Mouse (Mus musculus): Measurements from ENCODE around the gene Slc34a3. TPM values are rescaled to one million over a fixed set of nuclear protein-coding genes. Genes with fewer than 3 reads are reported as not detected.
A peak's percentile ranks its signal among the peaks of the same experiment; 100 is the strongest.

Slc34a3 gene
- polyA plus RNA-seq, 1 experiment from 2014 or later, result not detected

GRCm38 (mm10) chr2:25241438-25241775 lies 7.2 kb upstream of the Slc34a3 start:
- no peak overlapping the region for H3K27ac ChIP-seq (ENCODE audit: low read length)
- H3K9ac ChIP-seq (ENCODE audit: low read length), result no peak overlapping the region
- H3K36me3 ChIP-seq (ENCODE audit: control insufficient read depth, insufficient read depth), result peaks cover 4% of the 10 kb centered on the region; the same call in 1 of the 2 replicates
- H3K27me3 ChIP-seq (ENCODE audit: control insufficient read depth, insufficient read depth, low read length), result peaks cover 16% of the 10 kb centered on the region; the same call in 1 of the 2 replicates
- peaks cover 13% of the 10 kb centered on the region for H3K4me1 ChIP-seq (ENCODE audit: control insufficient read depth, insufficient read depth, low read length)
- H3K4me3 ChIP-seq (ENCODE audit: low read length), result peak overlapping the region; percentile 62
- no peaks in the 10 kb centered on the region for H3K9me3 ChIP-seq (replicated peaks; ENCODE audit: control insufficient read depth, low read length)
- whole genome bisulfite sequencing, result 14% methylated on average over 6 of the region's 6 CpGs
- peak overlapping the region; percentile 95 for H3K4me2 ChIP-seq (ENCODE audit: low read depth, low read length)
- no peak for ATAC-seq (replicated peaks; ENCODE audit: extremely low read depth, insufficient read depth, low FRiP score)

GRCm38 (mm10) chr2:25240723-25241437 lies 6.7 kb upstream of the Slc34a3 start:
- 1% methylated on average over 29 of the region's 29 CpGs for WGBS
- Histone ChIP-seq H3K9ac (ENCODE audit: low read length) (peak overlapping the region; percentile 60), H3K9me3 (replicated peaks; ENCODE audit: control insufficient read depth, low read length) (no peaks in the 10 kb centered on the region), H3K4me2 (ENCODE audit: low read depth, low read length) (peak overlapping the region; percentile 71), H3K4me1 (ENCODE audit: control insufficient read depth, insufficient read depth, low read length) (peaks cover 13% of the 10 kb centered on the region), H3K27me3 (ENCODE audit: control insufficient read depth, insufficient read depth, low read length) (peaks cover 18% of the 10 kb centered on the region; the same call in 1 of the 2 replicates), H3K36me3 (ENCODE audit: control insufficient read depth, insufficient read depth) (peaks cover 4% of the 10 kb centered on the region; the same call in 1 of the 2 replicates), H3K4me3 (ENCODE audit: low read length) (peak overlapping the region; percentile 49), H3K27ac (ENCODE audit: low read length) (no peak overlapping the region)
- ATAC-seq (replicated peaks; ENCODE audit: extremely low read depth, insufficient read depth, low FRiP score), result peak; percentile 75

GRCm38 (mm10) chr2:25240310-25240709 lies 6.1 kb upstream of the Slc34a3 start:
- 57% methylated on average over 8 of the region's 8 CpGs for WGBS
- H3K4me1 ChIP-seq (ENCODE audit: control insufficient read depth, insufficient read depth, low read length), result peaks cover 13% of the 10 kb centered on the region
- peak overlapping the region; percentile 49 for H3K4me3 ChIP-seq (ENCODE audit: low read length)
- H3K4me2 ChIP-seq (ENCODE audit: low read depth, low read length), result peak overlapping the region; percentile 71
- no peaks in the 10 kb centered on the region; the same call in 1 of the 2 replicates for H3K36me3 ChIP-seq (ENCODE audit: control insufficient read depth, insufficient read depth)
- peaks cover 20% of the 10 kb centered on the region; the same call in 1 of the 2 replicates for H3K27me3 ChIP-seq (ENCODE audit: control insufficient read depth, insufficient read depth, low read length)
- ATAC-seq (replicated peaks; ENCODE audit: extremely low read depth, insufficient read depth, low FRiP score), result no peak
- 0 out of 2 replicates have a peak overlapping the region, but pooled peaks have one; percentile 9 for H3K27ac ChIP-seq (ENCODE audit: low read length)
- no peaks in the 10 kb centered on the region for H3K9me3 ChIP-seq (replicated peaks; ENCODE audit: control insufficient read depth, low read length)
- peak overlapping the region; percentile 60 for H3K9ac ChIP-seq (ENCODE audit: low read length)

- Histone ChIP-seq H3K9ac (ENCODE audit: low read length) (no peak overlapping the region), H3K36me3 (ENCODE audit: control insufficient read depth, insufficient read depth) (no peaks in the 10 kb centered on the region), H3K4me3 (ENCODE audit: low read length) (no peak overlapping the region), H3K9me3 (replicated peaks; ENCODE audit: control insufficient read depth, low read length) (no peaks in the 10 kb centered on the region), H3K4me2 (ENCODE audit: low read depth, low read length) (no peak overlapping the region), H3K27ac (ENCODE audit: low read length) (no peak overlapping the region), H3K4me1 (ENCODE audit: control insufficient read depth, insufficient read depth, low read length) (peaks cover 13% of the 10 kb centered on the region), H3K27me3 (ENCODE audit: control insufficient read depth, insufficient read depth, low read length) (peaks cover 20% of the 10 kb centered on the region; the same call in 1 of the 2 replicates)
- WGBS, result 81% methylated on average over 3 of the region's 3 CpGs
- ATAC-seq (replicated peaks; ENCODE audit: extremely low read depth, insufficient read depth, low FRiP score), result no peak
These were observed 5.6 kb upstream of the Slc34a3 start for GRCm38 (mm10) chr2:25239766-25240165.

- no peak overlapping the region for H3K9ac ChIP-seq (ENCODE audit: low read length)
- no peak overlapping the region for H3K4me2 ChIP-seq (ENCODE audit: low read depth, low read length)
- no peak overlapping the region for H3K4me3 ChIP-seq (ENCODE audit: low read length)
- H3K27ac ChIP-seq (ENCODE audit: low read length), result no peak overlapping the region
- H3K36me3 ChIP-seq (ENCODE audit: control insufficient read depth, insufficient read depth), result no peaks in the 10 kb centered on the region
- no peak for ATAC-seq (replicated peaks; ENCODE audit: extremely low read depth, insufficient read depth, low FRiP score)
- peaks cover 16% of the 10 kb centered on the region; the same call in 1 of the 2 replicates for H3K27me3 ChIP-seq (ENCODE audit: control insufficient read depth, insufficient read depth, low read length)
- H3K4me1 ChIP-seq (ENCODE audit: control insufficient read depth, insufficient read depth, low read length), result peaks cover 13% of the 10 kb centered on the region
- no peaks in the 10 kb centered on the region for H3K9me3 ChIP-seq (replicated peaks; ENCODE audit: control insufficient read depth, low read length)
These were observed 3.9 kb upstream of the Slc34a3 start for GRCm38 (mm10) chr2:25238106-25238505.

GRCm38 (mm10) chr2:25237522-25237921 lies 3.4 kb upstream of the Slc34a3 start:
- Histone ChIP-seq H3K27me3 (ENCODE audit: control insufficient read depth, insufficient read depth, low read length) (peaks cover 14% of the 10 kb centered on the region; the same call in 1 of the 2 replicates), H3K4me1 (ENCODE audit: control insufficient read depth, insufficient read depth, low read length) (peaks cover 13% of the 10 kb centered on the region)
- no peak for ATAC-seq (replicated peaks; ENCODE audit: extremely low read depth, insufficient read depth, low FRiP score)

GRCm38 (mm10) chr2:25236614-25237013 lies 2.5 kb upstream of the Slc34a3 start, which contains the start of gene Rnf224:
Gene Rnf224, minus strand, starts transcription at chr2:25236787.
- WGBS, result 18% methylated on average over 8 of the region's 8 CpGs
- Histone ChIP-seq H3K27ac (ENCODE audit: low read length) (no peak within 1 kb of the TSS), H3K27me3 (ENCODE audit: control insufficient read depth, insufficient read depth, low read length) (peaks cover 10% of the 10 kb centered on the region; the same call in 1 of the 2 replicates), H3K4me1 (ENCODE audit: control insufficient read depth, insufficient read depth, low read length) (peaks cover 8% of the 10 kb centered on the region), H3K4me3 (ENCODE audit: low read length) (no peak within 1 kb of the TSS), H3K9ac (ENCODE audit: low read length) (no peak within 1 kb of the TSS), H3K36me3 (ENCODE audit: control insufficient read depth, insufficient read depth) (no peaks in the 10 kb centered on the region), H3K4me2 (ENCODE audit: low read depth, low read length) (no peak within 1 kb of the TSS), H3K9me3 (replicated peaks; ENCODE audit: control insufficient read depth, low read length) (no peaks in the 10 kb centered on the region)
- no peak for ATAC-seq (replicated peaks; ENCODE audit: extremely low read depth, insufficient read depth, low FRiP score)

More at GRCm38 (mm10) chr2:25237522-25237921, 3.4 kb upstream of the Slc34a3 start:
- H3K9ac ChIP-seq (ENCODE audit: low read length), result no peak overlapping the region
- no peak overlapping the region for H3K4me3 ChIP-seq (ENCODE audit: low read length)
- H3K36me3 ChIP-seq (ENCODE audit: control insufficient read depth, insufficient read depth), result no peaks in the 10 kb centered on the region
- H3K4me2 ChIP-seq (ENCODE audit: low read depth, low read length), result no peak overlapping the region
- WGBS, result 55% methylated on average over 4 of the region's 4 CpGs
- H3K27ac ChIP-seq (ENCODE audit: low read length), result no peak overlapping the region
- no peaks in the 10 kb centered on the region for H3K9me3 ChIP-seq (replicated peaks; ENCODE audit: control insufficient read depth, low read length)

- Histone ChIP-seq H3K9ac (ENCODE audit: low read length) (no peak overlapping the region), H3K4me2 (ENCODE audit: low read depth, low read length) (no peak overlapping the region), H3K4me3 (ENCODE audit: low read length) (no peak overlapping the region), H3K36me3 (ENCODE audit: control insufficient read depth, insufficient read depth) (no peaks in the 10 kb centered on the region), H3K4me1 (ENCODE audit: control insufficient read depth, insufficient read depth, low read length) (no peaks in the 10 kb centered on the region), H3K27me3 (ENCODE audit: control insufficient read depth, insufficient read depth, low read length) (peaks cover 6% of the 10 kb centered on the region; the same call in 1 of the 2 replicates), H3K9me3 (replicated peaks; ENCODE audit: control insufficient read depth, low read length) (no peaks in the 10 kb centered on the region), H3K27ac (ENCODE audit: low read length) (no peak overlapping the region)
- no peak for ATAC-seq (replicated peaks; ENCODE audit: extremely low read depth, insufficient read depth, low FRiP score)
- WGBS, result 57% methylated on average over 5 of the region's 5 CpGs
These were observed 522 bp upstream of the Slc34a3 start for GRCm38 (mm10) chr2:25234551-25235220.

GRCm38 (mm10) chr2:25233421-25233820 lies 743 bp downstream of the Slc34a3 start:
- no peak for ATAC-seq (replicated peaks; ENCODE audit: extremely low read depth, insufficient read depth, low FRiP score)
- Histone ChIP-seq H3K27ac (ENCODE audit: low read length) (no peak overlapping the region), H3K9me3 (replicated peaks; ENCODE audit: control insufficient read depth, low read length) (no peaks in the 10 kb centered on the region), H3K4me1 (ENCODE audit: control insufficient read depth, insufficient read depth, low read length) (no peaks in the 10 kb centered on the region), H3K4me3 (ENCODE audit: low read length) (no peak overlapping the region), H3K27me3 (ENCODE audit: control insufficient read depth, insufficient read depth, low read length) (peaks cover 6% of the 10 kb centered on the region; the same call in 1 of the 2 replicates), H3K4me2 (ENCODE audit: low read depth, low read length) (no peak overlapping the region), H3K36me3 (ENCODE audit: control insufficient read depth, insufficient read depth) (no peaks in the 10 kb centered on the region), H3K9ac (ENCODE audit: low read length) (no peak overlapping the region)
- WGBS, result 75% methylated on average over 4 of the region's 4 CpGs

All from heart, embryonic 16.5 days (tissue).